Mouse (Mus musculus): ENCODE results near the gene Fam208a.

- no peak for TF ChIP-seq POLR2A (IDR thresholded peaks at IDR 0.05; ENCODE audit: borderline replicate concordance, low read depth, low read length)
- no peak for TF ChIP-seq CTCF (IDR thresholded peaks at IDR 0.05; ENCODE audit: low read depth, low read length)
Measured at GRCm38 (mm10) chr14:27428973-27429711, 508 bp downstream of the Fam208a start.
